Mouse (Mus musculus): ENCODE measurements around the gene Camk2b. TPM values are rescaled to one million over a fixed set of nuclear protein-coding genes. Genes with fewer than 3 reads are reported as not detected.
"Not testable (repeated sequence)": the region's sequence is repeated elsewhere in the genome, so short reads cannot be mapped to it uniquely, and the experiment has no call there.

Gene Camk2b
- polyA plus RNA-seq, 2 experiments from 2014 or later, result 4.3 to 16.1 TPM

- no peak for ATAC-seq
These were observed 54.3 kb downstream of the Camk2b start for GRCm38 (mm10) chr11:6011879-6012278.

- not testable (repeated sequence) for ATAC-seq
These were observed 55.2 kb downstream of the Camk2b start for GRCm38 (mm10) chr11:6010751-6011482.

- ATAC-seq, result not testable (repeated sequence)
These were observed 58.4 kb downstream of the Camk2b start for GRCm38 (mm10) chr11:6007779-6008128.

GRCm38 (mm10) chr11:6007010-6007778 is 59.0 kb downstream of the Camk2b start:
- not testable (repeated sequence) for ATAC-seq

GRCm38 (mm10) chr11:6006351-6007009 is 59.7 kb downstream of the Camk2b start:
- not testable (repeated sequence) for ATAC-seq

- peak; percentile 29 for ATAC-seq
These were observed 60.7 kb downstream of the Camk2b start for GRCm38 (mm10) chr11:6005374-6006043.

GRCm38 (mm10) chr11:6003046-6003639 is 63.0 kb downstream of the Camk2b start:
- no peak for ATAC-seq

- ATAC-seq, result no peak
These were observed 64.0 kb downstream of the Camk2b start for GRCm38 (mm10) chr11:6001981-6002649.

- ATAC-seq, result no peak
These were observed 65.0 kb downstream of the Camk2b start for GRCm38 (mm10) chr11:6000961-6001682.

- peak; percentile 77 for ATAC-seq
These were observed 66.1 kb downstream of the Camk2b start for GRCm38 (mm10) chr11:5999832-6000771.

- ATAC-seq, result no peak
These were observed 67.7 kb downstream of the Camk2b start for GRCm38 (mm10) chr11:5998472-5998871.

GRCm38 (mm10) chr11:5995989-5996388 is 70.2 kb downstream of the Camk2b start:
- no peak for ATAC-seq

- no peak for ATAC-seq
These were observed 71.3 kb downstream of the Camk2b start for GRCm38 (mm10) chr11:5994880-5995279.

GRCm38 (mm10) chr11:5994212-5994611 is 72.0 kb downstream of the Camk2b start:
- ATAC-seq, result no peak

- no peak for ATAC-seq
These were observed 75.3 kb downstream of the Camk2b start for GRCm38 (mm10) chr11:5990910-5991309.

- ATAC-seq, result no peak
These were observed 76.1 kb downstream of the Camk2b start for GRCm38 (mm10) chr11:5989954-5990593.

- ATAC-seq, result no peak
These were observed 78.0 kb downstream of the Camk2b start for GRCm38 (mm10) chr11:5988126-5988525.

GRCm38 (mm10) chr11:5983629-5984028 is 82.5 kb downstream of the Camk2b start:
- ATAC-seq, result no peak

- ATAC-seq, result no peak
These were observed 84.8 kb downstream of the Camk2b start for GRCm38 (mm10) chr11:5981323-5981722.

Data from activated CD4-positive, CD25-positive, alpha-beta regulatory T cell, adult 4 months (primary cell).